Mouse (Mus musculus): ENCODE results near the gene Brcc3. TPM values are rescaled to one million over a fixed set of nuclear protein-coding genes. Genes with fewer than 3 reads are reported as not detected.
"Not testable (repeated sequence)": the region's sequence is repeated elsewhere in the genome, so short reads cannot be mapped to it uniquely, and the experiment has no call there.

Brcc3 gene
- polyA plus RNA-seq, 1 experiment from 2014 or later = 69.8 TPM

DNA sequence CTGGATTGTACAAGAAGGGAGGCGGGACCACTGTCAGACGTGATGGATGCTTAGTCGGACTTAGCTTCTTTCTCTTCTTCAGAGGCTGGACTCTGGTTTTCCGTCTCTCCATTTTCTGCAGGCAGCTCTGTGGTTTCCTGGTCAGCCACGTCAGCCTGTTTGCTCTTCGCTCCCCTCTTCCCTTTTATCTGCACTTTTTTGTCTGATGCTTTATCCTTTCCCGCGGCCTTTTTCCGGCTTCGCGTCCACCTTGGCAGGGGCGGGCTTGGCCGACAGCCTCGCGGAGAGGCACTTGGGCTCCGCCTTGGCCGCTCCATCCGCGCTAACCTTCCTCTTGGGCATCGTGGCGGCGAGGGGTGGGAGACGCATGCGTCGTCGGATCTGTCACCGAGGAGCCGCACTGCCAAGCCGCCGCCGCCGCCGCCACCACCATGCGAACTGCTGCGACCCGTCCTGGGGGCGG is 58.8 kb downstream of the Brcc3 start:
- ATAC-seq (ENCODE audit: insufficient read depth, low FRiP score, low read depth); H3K36me3 ChIP-seq; H3K27me3 ChIP-seq (replicated peaks); H3K9me3 ChIP-seq; H3K27ac ChIP-seq; H3K9ac ChIP-seq; H3K4me1 ChIP-seq: not testable (repeated sequence)
- 22% methylated on average over 37 of the region's 37 CpGs for WGBS
- H3K4me2 ChIP-seq = peak overlapping the region; percentile 51
- peak overlapping the region; percentile 39 for H3K4me3 ChIP-seq (replicated peaks)

DNA sequence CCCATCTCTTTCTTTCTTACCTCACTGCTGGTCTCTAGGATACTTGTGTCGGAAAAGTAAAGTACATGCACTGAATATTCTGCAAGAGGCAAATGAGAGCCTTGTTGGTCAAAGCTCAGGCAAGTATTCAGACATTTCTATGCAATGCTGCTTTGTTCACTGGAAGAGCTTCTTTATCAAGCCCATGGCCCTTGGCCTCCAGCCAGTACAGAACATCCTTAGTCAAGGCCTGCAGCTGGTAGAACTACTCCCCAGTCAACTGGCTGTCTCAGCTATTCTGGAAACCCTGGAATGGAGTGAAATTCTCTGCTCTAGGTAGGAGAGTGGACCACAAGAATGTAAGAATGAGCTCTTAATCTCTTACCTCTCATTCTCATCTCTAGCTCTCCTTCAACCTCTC is 73.5 kb downstream of the Brcc3 start:
- H3K4me1 ChIP-seq = no peaks in the 10 kb centered on the region
- no peak overlapping the region for H3K4me3 ChIP-seq (replicated peaks)
- no peak for ATAC-seq (ENCODE audit: insufficient read depth, low FRiP score, low read depth)
- no peaks in the 10 kb centered on the region for H3K9me3 ChIP-seq
- no peaks in the 10 kb centered on the region for H3K36me3 ChIP-seq
- no peaks in the 10 kb centered on the region for H3K27me3 ChIP-seq (replicated peaks)
- H3K9ac ChIP-seq = no peak overlapping the region
- H3K4me2 ChIP-seq = no peak overlapping the region
- no peak overlapping the region for H3K27ac ChIP-seq
- 81% methylated on average over 1 of the region's 1 CpGs for WGBS

Other genes with a start within 250 kb of the Brcc3 start
- gene Fundc2, start 34.2 kb upstream of the Brcc3 start, polyA plus RNA-seq (2015; fragmentation: Nextera tagmentation; extraction: Ambion mirVana) = 46.8 and 57.8 TPM in 2 replicates
- gene F8, start 34.0 kb upstream of the Brcc3 start, polyA plus RNA-seq (2015; fragmentation: Nextera tagmentation; extraction: Ambion mirVana) = 1.5 TPM in 2 replicates
- 20.6 and 23.9 TPM in 2 replicates for gene Cmc4, start within 50 bp of the Brcc3 start, polyA plus RNA-seq (2015; fragmentation: Nextera tagmentation; extraction: Ambion mirVana)
- 9.0 and 10.6 TPM in 2 replicates for gene Mtcp1, start within 50 bp of the Brcc3 start, polyA plus RNA-seq (2015; fragmentation: Nextera tagmentation; extraction: Ambion mirVana)
- 157 and 160 TPM in 2 replicates for gene Vbp1, start 97.7 kb downstream of the Brcc3 start, polyA plus RNA-seq (2015; fragmentation: Nextera tagmentation; extraction: Ambion mirVana)
- gene Rab39b, start 161.6 kb downstream of the Brcc3 start, polyA plus RNA-seq (2015; fragmentation: Nextera tagmentation; extraction: Ambion mirVana) = 2.2 TPM in 2 replicates